Mouse (Mus musculus): Measurements from ENCODE around the gene Clec2e.
"Not testable (repeated sequence)": the region's sequence is repeated elsewhere in the genome, so short reads cannot be mapped to it uniquely, and the experiment has no call there.

The Clec2e gene

DNA sequence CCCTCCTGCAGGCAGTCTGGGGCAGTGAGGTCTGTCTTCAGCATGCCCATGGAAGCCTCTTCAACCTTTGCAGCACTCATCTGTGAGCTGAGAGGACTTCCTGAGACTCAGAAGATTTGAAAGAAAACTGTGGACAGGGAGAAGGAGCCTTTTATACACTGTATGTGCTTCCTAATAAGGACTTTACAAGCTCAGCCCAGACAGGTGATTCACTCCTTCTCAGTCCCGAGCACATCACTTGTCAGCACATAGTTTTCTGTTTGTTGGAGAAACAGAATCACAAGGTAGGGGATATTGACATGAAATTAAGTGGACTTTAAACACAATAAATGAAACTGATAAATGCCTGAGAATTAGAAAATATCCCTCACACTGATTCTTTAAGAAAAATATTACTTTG is at the start of gene Clec2e:
Gene Clec2e, minus strand, starts transcription at position 120 of the 400 bp plus-strand sequence.
- DNase-seq (ENCODE audit: extremely low read depth, low read depth, low spot score), result not testable (repeated sequence)

- DNase-seq (ENCODE audit: extremely low read depth, low read depth, low spot score), result no peak
Measured at GRCm38 (mm10) chr6:129146812-129147211, 46.1 kb upstream of the Clec2e start.

DNA sequence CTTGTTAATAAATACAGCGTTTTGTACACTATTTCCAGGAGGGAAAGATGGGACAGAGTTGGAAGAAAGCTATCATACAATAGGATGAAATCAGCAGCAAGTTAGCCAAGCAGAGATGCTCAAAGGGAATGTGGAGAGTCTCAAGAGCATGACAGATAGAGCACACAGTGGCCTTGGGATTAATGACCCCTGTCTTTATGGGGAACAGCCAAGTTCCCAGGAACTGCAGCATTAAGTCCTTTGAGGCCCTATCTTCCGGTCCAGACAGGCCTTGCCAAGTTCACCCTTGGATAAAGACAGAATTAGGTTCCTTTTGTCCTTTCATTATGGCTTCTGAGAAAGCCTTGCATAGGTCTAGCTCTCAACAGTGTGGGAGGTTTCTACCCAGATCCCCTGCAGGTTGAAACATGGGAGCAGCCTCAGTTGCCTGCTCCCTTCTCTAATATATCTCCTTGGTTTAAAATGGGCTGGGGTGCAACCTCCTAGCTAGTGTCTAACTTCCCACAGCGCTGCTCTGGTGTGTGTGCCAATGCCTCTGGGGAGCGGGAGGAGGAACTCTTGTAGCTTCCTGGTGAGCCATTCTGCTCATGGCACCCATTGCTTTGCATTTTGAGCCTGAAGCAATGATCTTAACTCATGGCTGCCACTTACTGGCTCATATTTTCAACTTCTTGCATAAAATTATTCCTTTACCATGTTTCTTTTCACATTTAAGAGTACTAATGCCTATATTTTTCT is 32.1 kb upstream of the Clec2e start:
- DNase-seq (ENCODE audit: extremely low read depth, low read depth, low spot score), result no peak

DNA sequence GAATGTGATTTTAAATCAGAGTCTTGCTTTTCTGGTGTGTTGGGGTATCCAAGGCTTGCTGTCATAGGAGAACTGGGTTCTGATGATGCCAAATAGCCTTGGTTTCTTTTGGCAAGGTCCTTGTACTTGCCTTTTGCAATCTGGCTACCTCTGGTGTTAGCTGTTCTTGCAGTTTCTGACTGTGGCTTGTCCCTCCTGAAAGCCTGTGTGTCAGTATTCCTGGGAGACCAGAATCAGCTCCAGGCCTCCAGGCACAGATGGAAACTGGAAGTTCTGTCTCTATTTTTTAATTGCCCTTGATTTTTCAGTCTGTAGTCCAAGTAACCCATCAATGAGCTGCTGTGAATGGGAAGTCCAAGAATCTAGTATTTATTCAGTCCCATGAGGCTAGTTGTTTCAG is 26.1 kb upstream of the Clec2e start:
- DNase-seq (ENCODE audit: extremely low read depth, low read depth, low spot score), result no peak

GRCm38 (mm10) chr6:129124531-129124930 is 23.8 kb upstream of the Clec2e start:
- DNase-seq (ENCODE audit: extremely low read depth, low read depth, low spot score), result not testable (repeated sequence)

GRCm38 (mm10) chr6:129116223-129116622 is 15.5 kb upstream of the Clec2e start:
- no peak for DNase-seq (ENCODE audit: extremely low read depth, low read depth, low spot score)

DNA sequence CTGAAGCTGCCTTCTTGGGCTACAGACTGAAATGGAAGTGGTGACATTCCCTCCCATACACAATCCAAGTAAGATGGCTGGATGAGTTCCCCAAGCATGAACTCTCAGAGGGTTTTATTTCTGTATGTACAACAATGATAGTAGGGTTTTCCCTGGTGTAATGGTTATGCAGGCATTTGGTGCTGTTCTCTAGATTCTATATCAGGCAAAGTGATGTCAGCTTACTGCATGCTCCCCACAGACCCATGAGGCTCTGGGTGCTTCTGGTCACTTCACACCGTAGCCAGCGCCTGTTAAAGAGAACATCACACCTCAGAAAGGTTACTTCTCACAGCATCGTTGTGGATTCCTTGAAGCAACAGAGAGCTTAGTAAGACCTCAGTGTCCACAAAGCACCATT is 13.5 kb upstream of the Clec2e start:
- not testable (repeated sequence) for DNase-seq (ENCODE audit: extremely low read depth, low read depth, low spot score)

- no peak for DNase-seq (ENCODE audit: extremely low read depth, low read depth, low spot score)
Measured at GRCm38 (mm10) chr6:129113769-129114168, 13.1 kb upstream of the Clec2e start.

GRCm38 (mm10) chr6:129113030-129113673 is 12.4 kb upstream of the Clec2e start:
- DNase-seq (ENCODE audit: extremely low read depth, low read depth, low spot score), result no peak

GRCm38 (mm10) chr6:129112526-129112925 is 11.8 kb upstream of the Clec2e start:
- no peak for DNase-seq (ENCODE audit: extremely low read depth, low read depth, low spot score)

DNA sequence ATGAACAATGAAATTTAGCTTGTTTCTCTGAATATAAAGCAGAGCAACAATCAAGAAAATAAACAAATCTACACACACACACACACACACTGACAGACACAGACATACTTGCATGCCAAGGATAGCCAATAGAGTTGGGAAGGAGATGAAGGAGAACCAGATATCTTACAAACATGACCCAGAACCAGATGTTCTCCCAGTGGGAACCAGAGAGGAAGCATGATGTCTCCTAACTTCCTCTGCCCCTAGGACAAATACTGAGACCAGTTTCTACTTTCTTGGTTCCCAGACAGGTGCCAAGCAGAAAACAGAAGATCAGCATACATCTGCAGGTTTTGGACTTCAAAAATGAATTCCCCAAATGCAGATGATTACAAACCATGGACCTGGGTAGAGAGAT is 7.2 kb upstream of the Clec2e start:
- no peak for DNase-seq (ENCODE audit: extremely low read depth, low read depth, low spot score)

DNA sequence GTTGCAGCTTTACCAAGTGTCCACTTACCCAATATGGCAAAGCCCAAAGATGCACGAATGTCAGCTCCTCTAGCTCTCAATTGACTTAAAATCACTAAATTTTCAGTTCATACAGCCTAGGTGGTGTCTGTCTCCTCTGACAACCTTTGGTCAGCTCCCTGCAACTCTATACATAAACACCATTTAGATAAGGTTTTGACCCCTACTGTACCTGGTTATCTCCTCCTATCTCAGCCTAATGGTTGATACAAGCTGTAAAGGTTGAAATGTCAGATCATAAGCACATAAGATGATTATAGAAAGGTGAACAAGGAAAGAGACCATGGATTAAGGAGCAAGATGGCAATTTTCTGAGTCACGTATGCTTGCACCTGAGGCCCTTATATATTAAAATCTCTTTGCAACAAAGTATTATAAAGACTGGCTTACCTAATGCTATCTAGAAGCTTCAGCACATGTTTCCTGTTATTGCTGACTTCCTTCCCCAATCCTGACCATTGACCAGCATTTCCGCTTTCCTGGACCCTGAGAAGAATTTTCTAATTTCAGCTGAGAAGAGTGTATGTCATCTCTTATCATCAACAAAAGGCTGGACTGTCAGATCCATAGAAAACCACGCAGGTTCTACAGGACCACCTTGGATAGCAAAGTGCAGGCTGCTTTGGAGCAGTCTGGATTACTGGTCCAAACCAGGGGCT is 2.3 kb upstream of the Clec2e start:
- DNase-seq (ENCODE audit: extremely low read depth, low read depth, low spot score), result no peak

- no peak for DNase-seq (ENCODE audit: extremely low read depth, low read depth, low spot score)
Measured at GRCm38 (mm10) chr6:129101604-129102003, 891 bp upstream of the Clec2e start.

DNA sequence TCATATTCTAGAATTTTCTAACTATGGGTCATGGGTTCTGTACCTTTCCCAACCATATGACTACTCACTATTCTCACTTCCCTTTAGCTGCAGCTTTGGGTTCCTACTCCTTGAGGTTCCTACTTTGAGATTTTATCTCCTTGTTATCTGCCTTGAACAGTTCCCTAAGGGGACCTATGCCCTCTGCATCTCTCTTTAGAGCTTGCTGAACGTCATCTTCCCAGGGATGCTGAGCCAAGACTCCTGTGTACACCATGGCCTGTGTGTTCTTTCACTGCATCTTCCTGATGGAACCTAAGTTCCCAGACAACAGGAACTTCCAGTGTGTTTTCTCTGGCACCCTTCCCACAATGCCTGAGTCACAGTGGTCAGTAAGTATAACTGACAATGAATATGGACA is 2.8 kb downstream of the Clec2e start:
- DNase-seq (ENCODE audit: extremely low read depth, low read depth, low spot score), result no peak

DNA sequence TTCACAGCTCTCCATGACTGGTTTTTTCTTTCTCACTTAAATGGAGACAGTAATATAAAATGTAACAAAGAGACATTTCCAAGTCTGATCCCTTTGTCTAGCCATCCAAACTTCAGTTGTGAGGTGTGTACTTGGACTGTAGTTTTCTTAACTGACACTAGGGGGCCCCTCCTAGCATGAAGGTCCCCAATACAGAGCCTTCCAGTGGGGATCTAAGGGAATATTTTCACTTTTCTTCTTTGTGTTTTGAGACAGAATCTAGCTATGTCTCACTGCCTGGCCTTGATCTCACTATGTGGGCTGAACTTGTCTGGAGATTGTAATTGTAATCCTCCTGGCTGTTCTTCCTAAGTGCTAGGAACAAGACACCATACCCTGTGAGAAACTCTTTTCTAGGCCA is 5.5 kb downstream of the Clec2e start:
- no peak for DNase-seq (ENCODE audit: extremely low read depth, low read depth, low spot score)

- not testable (repeated sequence) for DNase-seq (ENCODE audit: extremely low read depth, low read depth, low spot score)
Measured at GRCm38 (mm10) chr6:129088596-129088995, 12.1 kb downstream of the Clec2e start.

GRCm38 (mm10) chr6:129088161-129088560 is 12.6 kb downstream of the Clec2e start:
- DNase-seq (ENCODE audit: extremely low read depth, low read depth, low spot score), result no peak

- DNase-seq (ENCODE audit: extremely low read depth, low read depth, low spot score), result not testable (repeated sequence)
Measured at GRCm38 (mm10) chr6:129086031-129086430, 14.7 kb downstream of the Clec2e start.

DNA sequence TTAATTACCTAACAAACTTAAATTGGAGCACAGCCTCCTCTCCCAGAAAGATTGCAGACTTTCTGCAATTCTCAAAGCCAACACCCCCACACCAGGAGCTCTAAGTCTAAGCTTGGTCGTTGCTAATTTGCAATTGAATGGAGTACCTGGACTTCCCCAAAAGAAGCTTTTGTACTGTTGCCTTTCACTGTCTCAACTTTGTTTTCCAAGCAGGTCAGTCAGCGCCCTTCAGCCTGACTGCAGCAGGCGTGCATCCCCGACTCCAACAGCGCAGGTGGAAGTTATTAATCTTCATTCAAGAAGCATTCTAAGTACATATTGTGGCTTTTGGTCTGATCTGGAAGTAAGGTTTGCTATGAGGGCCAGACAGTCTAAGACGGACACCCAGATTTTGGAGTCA is 15.6 kb downstream of the Clec2e start:
- DNase-seq (ENCODE audit: extremely low read depth, low read depth, low spot score), result no peak

DNA sequence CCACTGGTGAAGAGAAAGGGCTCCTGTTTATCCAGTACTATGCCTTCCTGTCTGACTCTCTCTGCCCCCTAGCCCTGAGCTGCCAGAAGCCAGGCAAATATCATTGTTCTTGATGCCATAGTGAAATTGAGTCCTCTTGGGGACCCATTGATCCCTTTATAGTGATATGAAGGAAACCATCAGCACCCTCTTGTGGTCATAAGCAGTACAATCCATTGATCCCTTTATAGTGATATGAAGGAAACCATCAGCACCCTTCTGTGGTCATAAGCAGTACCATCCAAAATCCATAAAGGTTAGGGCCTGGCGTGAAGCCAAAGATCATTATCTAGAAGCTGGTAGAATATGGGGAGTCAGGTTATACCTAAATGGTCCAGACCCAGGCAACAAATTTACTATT is 33.7 kb downstream of the Clec2e start:
- no peak for DNase-seq (ENCODE audit: extremely low read depth, low read depth, low spot score)

- no peak for DNase-seq (ENCODE audit: extremely low read depth, low read depth, low spot score)
Measured at GRCm38 (mm10) chr6:129066530-129066929, 34.2 kb downstream of the Clec2e start.

DNA sequence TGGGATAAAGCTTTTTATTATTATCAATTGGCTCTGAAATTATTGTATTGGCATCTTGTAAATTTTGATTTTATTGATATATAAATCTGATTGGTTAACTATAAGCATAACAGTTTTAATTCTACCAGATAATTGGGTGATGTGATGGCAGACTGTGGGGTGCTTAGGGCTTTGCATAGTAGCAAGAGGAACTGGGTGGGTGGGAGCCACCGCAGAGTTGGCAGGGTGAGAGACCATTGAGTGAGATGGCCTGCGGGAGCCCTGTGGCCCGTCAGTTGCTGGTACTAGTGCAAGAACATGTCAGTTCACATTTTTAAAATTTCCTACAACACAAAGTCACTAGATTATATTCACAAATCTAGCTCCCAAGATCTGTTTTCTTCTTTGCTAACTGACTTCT is 34.9 kb downstream of the Clec2e start:
- DNase-seq (ENCODE audit: extremely low read depth, low read depth, low spot score), result no peak
